Mouse (Mus musculus): ENCODE measurements around the gene Defa30. TPM values are rescaled to one million over a fixed set of nuclear protein-coding genes. Genes with fewer than 3 reads are reported as not detected.
"Not testable (repeated sequence)": the region's sequence is repeated elsewhere in the genome, so short reads cannot be mapped to it uniquely, and the experiment has no call there.

Defa30 gene
- not detected for total RNA-seq (2021)
- long read RNA-seq, experiment 1 = 0 reads
- long read RNA-seq, experiment 2 = 0 reads

GRCm38 (mm10) chr8:21134342-21134741, at the start of gene Defa30:
Defa30 (plus strand) TSS chr8:21134642.
- DNase-seq = not testable (repeated sequence)

- peak in 1 of 2 experiments; percentile 2 for DNase-seq
Observed at GRCm38 (mm10) chr8:21093106-21093505, 41.3 kb upstream of the Defa30 start.

- not testable (repeated sequence) for DNase-seq
Observed at GRCm38 (mm10) chr8:21095950-21096349, 38.5 kb upstream of the Defa30 start, which contains the start of gene Gm14851. Gm14851 (minus strand) TSS chr8:21096050.

- not testable (repeated sequence) for DNase-seq
Observed at GRCm38 (mm10) chr8:21161977-21162376, 27.5 kb downstream of the Defa30 start, which contains the start of gene Defa22. Defa22 (plus strand) TSS chr8:21162277.

Other genes with a start within 250 kb of the Defa30 start
- gene Defb33, start 242.0 kb upstream of the Defa30 start, total RNA-seq (2021) = not detected
- gene Gm15056, start 232.0 kb upstream of the Defa30 start, total RNA-seq (2021) = not detected
- not detected for gene Gm6040, start 212.6 kb upstream of the Defa30 start, total RNA-seq (2021)
- gene AY761185, start 189.9 kb upstream of the Defa30 start, total RNA-seq (2021) = not detected
- not detected for gene Defa21, start 109.1 kb upstream of the Defa30 start, total RNA-seq (2021)
- not detected for gene Defa23, start 79.6 kb upstream of the Defa30 start, total RNA-seq (2021)
- not detected for gene Defa35, start 69.6 kb upstream of the Defa30 start, total RNA-seq (2021)
- not detected for gene Defa25, start 50.2 kb upstream of the Defa30 start, total RNA-seq (2021)
- gene Gm14851, start 38.6 kb upstream of the Defa30 start, total RNA-seq (2021) = not detected
- gene Defa22, start 27.6 kb downstream of the Defa30 start, total RNA-seq (2021) = not detected
- not detected for gene Defa31, start 57.0 kb downstream of the Defa30 start, total RNA-seq (2021)
- gene Gm15293, start 66.9 kb downstream of the Defa30 start, total RNA-seq (2021) = not detected
- gene Gm15292, start 115.1 kb downstream of the Defa30 start, total RNA-seq (2021) = not detected
- not detected for gene Defa27, start 180.9 kb downstream of the Defa30 start, total RNA-seq (2021)
- not detected for gene Defa29, start 192.4 kb downstream of the Defa30 start, total RNA-seq (2021)
- gene Defa2, start 243.9 kb downstream of the Defa30 start, total RNA-seq (2021) = not detected

All from heart, adult 18-20 months (tissue).